Mouse (Mus musculus) liver, embryonic 14.5 days (tissue): ENCODE data around the gene Ebf4. TPM values are rescaled to one million over a fixed set of nuclear protein-coding genes. Genes with fewer than 3 reads are reported as not detected.

Experiments
- ATAC-seq: fragments of 200-750 bp; cut with Nextera tagmentation; 2 replicates; pipeline ENCODE4 v1.8.0; 2017; ENCODE audit warnings: moderate number of reproducible peaks, mild to moderate bottlenecking, moderate library complexity; ENCODE audit not compliant: insufficient read depth
- DNase-seq, 3 experiments: peaks; one replicate each; pipeline ENCODE4 v3.0.0-alpha.2; 2012 to 2013; ENCODE audit warnings: low read depth in 3 of 3, low spot score in 3 of 3
- H3K27ac ChIP-seq: fragments of 300-500 bp; sonication (generic); 2 replicates; pipeline ENCODE4 v1.5.1; 2014; ENCODE audit warnings: moderate library complexity, mild to moderate bottlenecking, control low read depth, inconsistent platforms
- H3K27me3 ChIP-seq: fragments of 300-500 bp; sonication (generic); 2 replicates; pipeline ENCODE4 v1.6.1; 2014; ENCODE audit warnings: mild to moderate bottlenecking, low read length, moderate library complexity; ENCODE audit not compliant: control insufficient read depth, insufficient read depth
- H3K36me3 ChIP-seq: fragments of 300-500 bp; sonication (generic); replicated peaks from 2 replicates; pipeline ENCODE4 v1.6.1; 2014; ENCODE audit warnings: low read depth; ENCODE audit not compliant: control insufficient read depth, insufficient read depth
- H3K4me1 ChIP-seq, 2 experiments: fragments of 200-500 bp in 1 of 2; fragments of 300-500 bp in 1 of 2; sonication (generic) in 1 of 2; replicated peaks; 2 replicates each; pipeline ENCODE4 v1.6.1; 2012 to 2014; ENCODE audit warnings: antibody characterized with exemption in 1 of 2, inconsistent platforms in 1 of 2, low read length in 1 of 2; ENCODE audit not compliant: control insufficient read depth in 2 of 2, insufficient read depth in 2 of 2
- H3K4me2 ChIP-seq: fragments of 300-500 bp; sonication (generic); 2 replicates; pipeline ENCODE4 v1.6.1; 2014; ENCODE audit warnings: low read depth, mild to moderate bottlenecking, control low read depth, moderate library complexity
- H3K4me3 ChIP-seq, 2 experiments: fragments of 200-500 bp in 1 of 2; fragments of 300-500 bp in 1 of 2; sonication (generic) in 1 of 2; 2 replicates each; pipeline ENCODE4 v1.5.1; 2012 to 2014; ENCODE audit warnings: low read depth in 2 of 2, low read length in 2 of 2, mild to moderate bottlenecking in 2 of 2, control low read depth in 1 of 2, inconsistent platforms in 1 of 2, moderate library complexity in 1 of 2; ENCODE audit not compliant: insufficient read depth in 1 of 2
- H3K9ac ChIP-seq: fragments of 300-500 bp; sonication (generic); replicated peaks from 2 replicates; pipeline ENCODE4 v1.6.1; 2014; ENCODE audit warnings: mild to moderate bottlenecking, control low read depth, moderate library complexity
- H3K9me3 ChIP-seq: fragments of 300-500 bp; sonication (generic); 2 replicates; pipeline ENCODE4 v1.6.1; 2016; ENCODE audit warnings: low read length, mixed read lengths; ENCODE audit not compliant: control insufficient read depth
- CTCF ChIP-seq: IDR thresholded peaks from 2 replicates; pipeline ENCODE4 v1.5.1; 2016; ENCODE audit warnings: antibody characterized with exemption, low read depth, control low read depth
- EP300 ChIP-seq: IDR thresholded peaks from 2 replicates; pipeline ENCODE4 v1.6.1; 2016; ENCODE audit warnings: antibody characterized with exemption, low read depth
- WGBS: fragments of 180-500 bp; shearing (Covaris S2); extraction: QIAGEN DNeasy Blood & Tissue Kit; methylation state at CpG from one replicate; pipeline ENCODE4 v1.1.7; 2014; ENCODE audit not compliant: insufficient replicate concordance; 5-methylcytosine and 5-hydroxymethylcytosine counted together
- polyA plus RNA-seq, 2 experiments: library from polyadenylated mRNA; depleted of rRNA in 1 of 2; stranded (reverse) in 1 of 2; unstranded in 1 of 2; fragments of >200 nt; fragmentation: Nextera tagmentation in 1 of 2; extraction: Ambion mirVana in 1 of 2; gene quantifications; 2 replicates each; pipeline versions ENCODE4 v1.2.1 to v1.2.3; 2012 to 2014

The Ebf4 gene
- polyA plus RNA-seq, 2 experiments, result 0.32 TPM; not detected in 1

DNA sequence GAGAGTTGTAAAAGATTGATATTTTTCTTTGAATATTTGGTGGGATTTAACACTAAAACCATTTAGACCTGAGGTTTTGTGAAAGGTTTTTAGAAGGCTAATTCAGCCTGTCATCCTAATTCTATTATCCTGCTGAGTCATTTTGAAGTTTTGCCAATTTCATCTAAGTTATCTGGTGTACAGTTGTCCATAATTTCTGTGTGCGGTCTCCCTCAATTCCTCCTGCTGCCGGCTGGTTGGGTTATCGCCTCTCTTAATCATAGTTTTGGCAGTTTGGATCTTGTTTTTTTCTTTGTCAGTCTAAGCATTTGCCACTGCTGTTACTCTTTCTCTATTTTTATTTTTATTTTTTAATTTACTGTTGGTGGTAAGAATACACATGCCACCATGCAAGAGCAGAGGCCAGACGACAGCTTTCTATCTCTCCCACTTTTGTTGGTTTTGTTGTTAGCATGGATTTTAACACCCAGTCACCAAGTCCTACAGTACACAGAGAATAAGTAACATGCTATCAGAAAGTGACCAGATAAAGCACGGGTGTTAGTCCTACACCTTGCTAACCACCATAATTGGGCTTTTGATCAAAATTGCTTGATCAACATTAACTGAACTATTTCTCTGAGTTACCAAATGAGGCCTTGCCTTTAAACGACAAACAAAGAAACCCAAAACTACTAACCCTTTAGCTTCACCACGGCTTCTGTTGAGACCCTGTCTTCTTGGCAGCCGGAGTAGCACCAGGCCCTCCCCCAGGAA is 45.7 kb downstream of the Ebf4 start:
- H3K27me3 ChIP-seq, result no peaks in the 10 kb centered on the region; the same call in 1 of the 2 replicates
- TF ChIP-seq EP300 (no peak), CTCF (no peak)
- WGBS, result 52% methylated on average over 8 of the region's 8 CpGs
- no peaks in the 10 kb centered on the region for H3K9me3 ChIP-seq
- H3K36me3 ChIP-seq, result no peaks in the 10 kb centered on the region
- H3K4me3 ChIP-seq, result no peak overlapping the region
- H3K4me1 ChIP-seq, result no peaks in the 10 kb centered on the region
- ATAC-seq, result no peak
- H3K4me2 ChIP-seq, result no peak overlapping the region
- no peak overlapping the region for H3K9ac ChIP-seq
- DNase-seq, result no peak
- no peak overlapping the region for H3K27ac ChIP-seq

GRCm38 (mm10) chr2:130341220-130341580 is 46.2 kb downstream of the Ebf4 start:
- WGBS, result 71% methylated on average over 7 of the region's 7 CpGs
- TF ChIP-seq EP300, result no peak
- no peak for TF ChIP-seq CTCF
- Histone ChIP-seq H3K4me1 (no peaks in the 10 kb centered on the region), H3K27me3 (no peaks in the 10 kb centered on the region; the same call in 1 of the 2 replicates), H3K27ac (no peak overlapping the region), H3K9ac (no peak overlapping the region), H3K36me3 (no peaks in the 10 kb centered on the region), H3K4me3 (no peak overlapping the region), H3K9me3 (no peaks in the 10 kb centered on the region), H3K4me2 (no peak overlapping the region)
- no peak for DNase-seq
- ATAC-seq, result no peak

- no peaks in the 10 kb centered on the region for H3K36me3 ChIP-seq
- H3K4me3 ChIP-seq, result no peak overlapping the region
- no peak overlapping the region for H3K9ac ChIP-seq
- H3K27me3 ChIP-seq, result no peaks in the 10 kb centered on the region
- no peaks in the 10 kb centered on the region for H3K9me3 ChIP-seq
- H3K4me1 ChIP-seq, result no peaks in the 10 kb centered on the region
- 55% methylated on average over 3 of the region's 3 CpGs for WGBS
- DNase-seq (no peak), ATAC-seq (no peak)
- H3K27ac ChIP-seq, result no peak overlapping the region
- TF ChIP-seq EP300 (no peak), CTCF (no peak)
- no peak overlapping the region for H3K4me2 ChIP-seq
Measured at GRCm38 (mm10) chr2:130350376-130350775, 55.4 kb downstream of the Ebf4 start.

DNA sequence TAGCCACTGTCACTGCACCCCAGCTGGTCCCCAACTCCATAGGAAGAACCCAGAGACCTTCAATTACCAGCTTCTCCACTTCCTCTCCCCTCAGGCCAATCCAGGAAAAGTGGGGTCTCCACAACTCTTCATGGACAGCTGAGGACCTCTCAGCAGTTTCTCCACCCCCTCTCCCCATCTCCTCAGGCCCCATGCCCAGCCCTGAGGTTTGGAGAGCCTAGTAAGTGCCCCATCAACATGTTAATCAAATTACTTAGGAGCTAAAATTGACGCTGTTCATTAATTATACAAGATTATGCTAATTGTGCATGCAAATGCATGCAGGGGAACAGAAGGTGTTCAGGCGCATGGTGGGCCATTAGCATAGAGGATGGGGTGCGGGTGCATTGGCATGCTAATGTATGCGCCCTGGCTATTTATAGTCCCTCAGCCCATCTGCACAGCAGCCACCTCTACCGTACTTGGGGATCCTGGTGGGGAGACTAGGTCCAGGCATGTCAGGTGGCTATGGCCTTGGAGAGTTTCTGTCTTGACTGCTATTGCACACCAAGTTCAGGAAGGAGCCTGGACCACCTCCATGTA is 56.9 kb downstream of the Ebf4 start:
- Histone ChIP-seq H3K4me3 (no peak overlapping the region), H3K4me2 (no peak overlapping the region), H3K27ac (no peak overlapping the region), H3K36me3 (no peaks in the 10 kb centered on the region), H3K27me3 (no peaks in the 10 kb centered on the region), H3K9ac (no peak overlapping the region), H3K9me3 (no peaks in the 10 kb centered on the region), H3K4me1 (no peaks in the 10 kb centered on the region)
- WGBS, result 37% methylated on average over 5 of the region's 5 CpGs
- DNase-seq, result no peak
- ATAC-seq, result no peak
- TF ChIP-seq EP300 (no peak), CTCF (no peak)

GRCm38 (mm10) chr2:130353411-130353810 is 58.4 kb downstream of the Ebf4 start:
- no peaks in the 10 kb centered on the region for H3K9me3 ChIP-seq
- WGBS, result 86% methylated on average over 8 of the region's 8 CpGs
- TF ChIP-seq EP300 (no peak), CTCF (no peak)
- H3K36me3 ChIP-seq, result no peaks in the 10 kb centered on the region
- H3K27ac ChIP-seq, result no peak overlapping the region
- no peaks in the 10 kb centered on the region for H3K4me1 ChIP-seq
- H3K4me3 ChIP-seq, result no peak overlapping the region
- H3K4me2 ChIP-seq, result no peak overlapping the region
- peaks cover 6% of the 10 kb centered on the region for H3K27me3 ChIP-seq
- ATAC-seq (no peak), DNase-seq (no peak)
- no peak overlapping the region for H3K9ac ChIP-seq
